Mouse (Mus musculus): ENCODE results near the gene Clip1. TPM values are rescaled to one million over a fixed set of nuclear protein-coding genes. Genes with fewer than 3 reads are reported as not detected.

The Clip1 gene
- polyA plus RNA-seq, 1 experiment from 2014 or later = 12.2 TPM

DNA sequence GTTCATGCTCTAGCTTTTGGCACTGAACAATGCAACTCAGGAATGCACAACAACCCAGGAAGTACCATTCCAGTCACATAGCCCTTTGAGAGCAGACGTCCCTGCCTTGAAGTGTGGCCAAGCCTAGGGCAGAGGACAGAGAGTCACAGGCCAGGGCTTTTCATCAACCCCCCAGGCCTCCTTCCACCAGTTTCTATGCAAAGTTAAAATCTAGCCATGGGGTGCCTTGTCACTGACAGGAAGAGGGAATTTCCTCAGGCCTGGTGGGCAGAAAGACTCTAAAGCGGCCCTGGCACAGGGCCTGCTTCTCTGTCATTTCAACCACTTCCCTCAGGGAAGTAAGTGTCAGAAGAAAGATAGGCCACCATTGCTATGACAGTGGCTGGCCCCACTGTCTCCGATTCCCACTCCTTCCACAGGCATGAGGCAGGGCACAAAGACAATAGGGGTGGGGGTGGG lies 77.2 kb downstream of the Clip1 start:
- no peak overlapping the region for H3K4me2 ChIP-seq (ENCODE audit: low read depth, low read length)
- TF ChIP-seq EP300 (IDR thresholded peaks at IDR 0.05; ENCODE audit: low read depth) (no peak), CTCF (IDR thresholded peaks at IDR 0.05; ENCODE audit: low read depth) (no peak)
- peak; percentile 48 for ATAC-seq
- no peaks in the 10 kb centered on the region for H3K9me3 ChIP-seq (ENCODE audit: low read length)
- no peaks in the 10 kb centered on the region for H3K4me1 ChIP-seq (ENCODE audit: insufficient read depth)
- peaks cover 40% of the 10 kb centered on the region for H3K36me3 ChIP-seq (replicated peaks; ENCODE audit: insufficient read depth, low read length)
- H3K27ac ChIP-seq (ENCODE audit: low read depth) = no peak overlapping the region
- H3K9ac ChIP-seq (replicated peaks) = no peak overlapping the region
- 75% methylated on average over 3 of the region's 3 CpGs for WGBS (ENCODE audit: insufficient replicate concordance)
- no peaks in the 10 kb centered on the region for H3K27me3 ChIP-seq (ENCODE audit: insufficient read depth, low read length)
- no peak for DNase-seq
- H3K4me3 ChIP-seq (ENCODE audit: low read depth, low read length) = no peak overlapping the region

DNA sequence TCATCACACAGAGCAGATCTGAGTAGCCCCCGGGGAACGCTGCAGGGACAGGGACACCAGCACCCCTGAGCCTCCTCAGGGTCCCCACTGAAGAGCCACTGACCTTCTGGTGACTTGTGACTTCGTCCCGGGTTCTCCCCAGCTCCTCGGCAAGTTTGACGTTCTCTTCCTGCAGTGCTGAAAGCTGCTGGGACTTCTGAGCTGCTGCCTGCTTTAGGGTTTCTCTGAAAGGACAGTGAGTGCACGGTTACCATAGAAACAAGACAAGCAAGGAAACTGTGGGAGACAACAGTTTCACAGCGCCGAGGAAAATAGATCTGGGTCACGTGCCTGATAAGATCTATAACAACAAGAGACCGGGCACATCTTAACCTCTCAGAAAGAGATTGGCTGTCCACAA lies 80.9 kb downstream of the Clip1 start:
- DNase-seq (no peak), ATAC-seq (no peak)
- Histone ChIP-seq H3K27ac (ENCODE audit: low read depth) (no peak overlapping the region), H3K27me3 (ENCODE audit: insufficient read depth, low read length) (no peaks in the 10 kb centered on the region), H3K4me1 (ENCODE audit: insufficient read depth) (no peaks in the 10 kb centered on the region), H3K36me3 (replicated peaks; ENCODE audit: insufficient read depth, low read length) (peaks cover 40% of the 10 kb centered on the region), H3K4me3 (ENCODE audit: low read depth, low read length) (no peak overlapping the region), H3K4me2 (ENCODE audit: low read depth, low read length) (no peak overlapping the region), H3K9ac (replicated peaks) (no peak overlapping the region), H3K9me3 (ENCODE audit: low read length) (no peaks in the 10 kb centered on the region)
- WGBS (ENCODE audit: insufficient replicate concordance) = 59% methylated on average over 11 of the region's 11 CpGs
- no peak for TF ChIP-seq EP300 (IDR thresholded peaks at IDR 0.05; ENCODE audit: low read depth)
- no peak for TF ChIP-seq CTCF (IDR thresholded peaks at IDR 0.05; ENCODE audit: low read depth)

DNA sequence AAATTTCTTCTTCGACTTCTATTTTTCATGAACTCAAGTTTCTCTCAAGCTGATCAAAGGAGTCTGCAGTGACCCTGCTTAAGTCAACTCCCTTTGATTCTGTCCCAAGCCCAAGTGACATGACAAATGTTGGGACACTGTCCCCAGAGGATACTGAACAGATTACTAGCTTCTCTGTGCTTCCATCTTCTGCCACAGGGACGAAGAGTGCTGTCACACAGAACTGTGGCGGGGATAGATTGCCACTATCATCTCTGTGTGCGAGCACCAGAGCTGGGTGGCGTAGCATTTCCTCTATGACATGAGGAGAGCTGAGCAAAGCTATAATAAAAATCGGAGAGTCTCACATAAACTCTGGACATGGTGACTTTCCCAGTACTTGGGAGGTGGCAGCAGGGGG lies 82.2 kb downstream of the Clip1 start:
- Histone ChIP-seq H3K4me3 (ENCODE audit: low read depth, low read length) (no peak overlapping the region), H3K36me3 (replicated peaks; ENCODE audit: insufficient read depth, low read length) (peaks cover 32% of the 10 kb centered on the region), H3K4me1 (ENCODE audit: insufficient read depth) (no peaks in the 10 kb centered on the region), H3K9ac (replicated peaks) (no peak overlapping the region), H3K9me3 (ENCODE audit: low read length) (no peaks in the 10 kb centered on the region), H3K4me2 (ENCODE audit: low read depth, low read length) (no peak overlapping the region), H3K27ac (ENCODE audit: low read depth) (no peak overlapping the region), H3K27me3 (ENCODE audit: insufficient read depth, low read length) (no peaks in the 10 kb centered on the region)
- 75% methylated on average over 6 of the region's 6 CpGs for WGBS (ENCODE audit: insufficient replicate concordance)
- ATAC-seq (no peak), DNase-seq (no peak)
- TF ChIP-seq EP300 (IDR thresholded peaks at IDR 0.05; ENCODE audit: low read depth) (no peak), CTCF (IDR thresholded peaks at IDR 0.05; ENCODE audit: low read depth) (no peak)

DNA sequence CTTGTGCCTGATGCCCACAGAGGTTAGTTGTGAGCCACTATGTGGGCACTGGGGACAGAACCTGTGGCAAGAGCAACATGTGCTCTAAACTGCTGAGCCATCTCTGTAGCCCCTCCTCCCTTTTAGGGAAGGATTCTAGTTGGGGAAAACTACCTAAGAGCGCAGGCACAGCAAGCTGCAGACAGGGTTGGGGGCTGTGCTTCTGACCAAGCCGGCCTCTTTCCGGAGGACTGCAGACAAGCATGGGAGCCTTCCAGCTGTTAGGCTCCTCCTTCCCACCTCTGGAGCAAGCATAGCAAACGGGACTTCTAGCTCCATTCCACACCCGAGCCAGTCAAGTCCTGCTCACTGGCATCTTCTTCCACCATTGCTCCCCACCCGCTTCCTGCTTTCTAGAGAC lies 85.1 kb downstream of the Clip1 start:
- no peaks in the 10 kb centered on the region for H3K9me3 ChIP-seq (ENCODE audit: low read length)
- WGBS (ENCODE audit: insufficient replicate concordance) = 61% methylated on average over 6 of the region's 6 CpGs
- no peaks in the 10 kb centered on the region for H3K4me1 ChIP-seq (ENCODE audit: insufficient read depth)
- no peak overlapping the region for H3K9ac ChIP-seq (replicated peaks)
- H3K4me3 ChIP-seq (ENCODE audit: low read depth, low read length) = no peak overlapping the region
- no peak for DNase-seq
- no peak for ATAC-seq
- no peak overlapping the region for H3K27ac ChIP-seq (ENCODE audit: low read depth)
- peaks cover 28% of the 10 kb centered on the region for H3K36me3 ChIP-seq (replicated peaks; ENCODE audit: insufficient read depth, low read length)
- TF ChIP-seq EP300 (IDR thresholded peaks at IDR 0.05; ENCODE audit: low read depth) = no peak
- no peak overlapping the region for H3K4me2 ChIP-seq (ENCODE audit: low read depth, low read length)
- H3K27me3 ChIP-seq (ENCODE audit: insufficient read depth, low read length) = no peaks in the 10 kb centered on the region

DNA sequence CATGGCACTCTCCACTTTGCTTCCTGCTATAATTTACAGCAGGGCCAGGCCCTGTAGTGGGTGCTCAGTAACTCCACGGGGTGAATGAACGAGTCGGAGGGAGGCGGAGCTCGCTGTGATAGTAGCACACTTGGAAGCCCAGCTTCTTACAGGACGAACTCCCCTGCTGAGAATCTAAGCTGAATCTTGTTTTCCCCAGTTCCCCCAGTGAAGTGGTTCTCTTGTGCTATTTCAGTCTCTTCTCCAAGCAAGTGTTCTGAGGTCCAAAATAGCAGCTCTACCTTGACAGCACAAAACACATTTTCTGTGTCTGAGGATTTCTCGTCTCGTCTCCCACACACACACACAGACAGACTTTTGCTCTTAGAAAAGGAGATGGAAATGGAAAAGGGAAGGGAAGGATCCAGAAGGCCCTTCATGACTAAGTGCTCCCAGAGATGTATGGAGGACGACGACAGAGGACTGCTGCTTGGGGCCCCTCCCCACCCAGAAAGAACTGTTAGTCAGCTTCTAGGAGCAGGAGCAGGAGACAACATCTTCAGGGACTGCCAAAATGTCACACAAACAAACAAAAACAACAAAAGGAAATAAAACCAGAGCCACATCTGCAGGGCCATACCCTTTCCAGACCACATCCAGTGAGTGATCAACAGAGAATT lies 90.7 kb downstream of the Clip1 start:
- WGBS (ENCODE audit: insufficient replicate concordance) = 83% methylated on average over 10 of the region's 10 CpGs
- Histone ChIP-seq H3K27ac (ENCODE audit: low read depth) (no peak overlapping the region), H3K4me3 (ENCODE audit: low read depth, low read length) (no peak overlapping the region), H3K9ac (replicated peaks) (no peak overlapping the region), H3K4me1 (ENCODE audit: insufficient read depth) (no peaks in the 10 kb centered on the region), H3K36me3 (replicated peaks; ENCODE audit: insufficient read depth, low read length) (peaks cover 20% of the 10 kb centered on the region), H3K27me3 (ENCODE audit: insufficient read depth, low read length) (no peaks in the 10 kb centered on the region), H3K4me2 (ENCODE audit: low read depth, low read length) (no peak overlapping the region), H3K9me3 (ENCODE audit: low read length) (no peaks in the 10 kb centered on the region)
- no peak for DNase-seq
- no peak for ATAC-seq
- TF ChIP-seq EP300 (IDR thresholded peaks at IDR 0.05; ENCODE audit: low read depth) (no peak), CTCF (IDR thresholded peaks at IDR 0.05; ENCODE audit: low read depth) (no peak)

DNA sequence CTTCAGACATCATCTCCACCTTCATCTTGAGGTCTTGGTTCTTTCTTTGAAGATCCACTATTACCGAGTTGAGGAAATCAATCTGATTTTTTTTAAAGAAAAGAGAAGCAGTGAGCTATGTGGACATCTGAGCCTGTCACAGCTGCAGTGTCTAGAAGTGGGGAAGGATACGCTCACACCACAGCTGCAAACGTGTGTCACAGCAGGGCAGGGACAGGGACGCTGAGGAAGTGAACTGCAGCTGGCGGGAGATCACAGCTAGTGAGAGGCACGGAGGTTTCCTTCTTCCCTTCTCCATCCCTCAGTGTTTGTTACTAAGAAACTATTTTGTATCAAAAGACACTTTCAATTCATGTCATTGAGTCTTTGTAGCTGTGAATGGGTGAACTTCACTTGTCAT lies 104.4 kb downstream of the Clip1 start:
- no peak for ATAC-seq
- no peaks in the 10 kb centered on the region for H3K9me3 ChIP-seq (ENCODE audit: low read length)
- no peak overlapping the region for H3K27ac ChIP-seq (ENCODE audit: low read depth)
- H3K27me3 ChIP-seq (ENCODE audit: insufficient read depth, low read length) = no peaks in the 10 kb centered on the region
- H3K4me2 ChIP-seq (ENCODE audit: low read depth, low read length) = no peak overlapping the region
- WGBS (ENCODE audit: insufficient replicate concordance) = 67% methylated on average over 6 of the region's 6 CpGs
- DNase-seq = no peak
- H3K36me3 ChIP-seq (replicated peaks; ENCODE audit: insufficient read depth, low read length) = peaks cover 46% of the 10 kb centered on the region
- TF ChIP-seq CTCF (IDR thresholded peaks at IDR 0.05; ENCODE audit: low read depth) = no peak
- TF ChIP-seq EP300 (IDR thresholded peaks at IDR 0.05; ENCODE audit: low read depth) = no peak
- H3K9ac ChIP-seq (replicated peaks) = no peak overlapping the region
- 0 out of 2 replicates have a peak, but pooled peaks cover 2% of the 10 kb centered on the region for H3K4me1 ChIP-seq (ENCODE audit: insufficient read depth)
- H3K4me3 ChIP-seq (ENCODE audit: low read depth, low read length) = no peak overlapping the region
